ENCODE assay signal across 12 mouse cellular contexts in genomic region chr7:80903625-80904422, GRCm38 (mm10). TPM values are rescaled to one million over a fixed set of nuclear protein-coding genes. Genes with fewer than 3 reads are reported as not detected.
DNase-seq lines count a peak whose midpoint lies in the region; ATAC-seq and TF ChIP-seq lines count a peak whose summit lies in the region.
"Had no signal": no experiment of that assay in that cellular context is flagged by ENCODE, and none has a peak within 500 bp of the region (broad histone marks: within the 10 kb centered on the region; RNA-seq: fewer than 3 reads in every experiment).

No protein-coding gene starts in this region.

- peaks cover 26% of the 10 kb centered on the region for H3K36me3 ChIP-seq in heart, embryonic 10.5 days
- H3K36me3 ChIP-seq in heart, adult 2 months (ENCODE audit: control insufficient read depth, insufficient read depth, low read length) = no peaks in the 10 kb centered on the region
- peaks cover 2% of the 10 kb centered on the region; the same call in 1 of the 2 replicates for H3K36me3 ChIP-seq in lung, embryonic 16.5 days (ENCODE audit: control insufficient read depth, insufficient read depth, low read length)
- peaks cover 27% of the 10 kb centered on the region for H3K36me3 ChIP-seq in forebrain, embryonic 13.5 days (ENCODE audit: poor library complexity, severe bottlenecking)
- no peaks in the 10 kb centered on the region for H3K36me3 ChIP-seq in liver, postnatal 0 days (replicated peaks; ENCODE audit: insufficient read depth, low read length)

- TF ChIP-seq EP300 in heart, adult 2 months (IDR thresholded peaks at IDR 0.05; ENCODE audit: insufficient read depth, low read depth, low read length) = no peak
- TF ChIP-seq EP300 in liver, postnatal 0 days (IDR thresholded peaks at IDR 0.05; ENCODE audit: low read depth) = no peak

- H3K9ac ChIP-seq in heart, adult 2 months (ENCODE audit: low read depth, low read length) = no peak overlapping the region
- no peak overlapping the region; the same call in 1 of the 2 replicates for H3K9ac ChIP-seq in lung, embryonic 16.5 days (ENCODE audit: low read length)
- H3K9ac ChIP-seq in forebrain, embryonic 13.5 days = 0 out of 2 replicates have a peak overlapping the region, but pooled peaks have one; percentile 69
- H3K9ac ChIP-seq in liver, postnatal 0 days (replicated peaks) = no peak overlapping the region

- no peaks in the 10 kb centered on the region for H3K79me2 ChIP-seq in heart, adult 2 months (replicated peaks; ENCODE audit: control insufficient read depth, insufficient read depth, low read length)

- H3K27me3 ChIP-seq in heart, embryonic 10.5 days (ENCODE audit: insufficient read depth, poor library complexity, severe bottlenecking) = peaks cover 5% of the 10 kb centered on the region; the same call in 1 of the 2 replicates
- no peaks in the 10 kb centered on the region for H3K27me3 ChIP-seq in heart, adult 2 months (ENCODE audit: control insufficient read depth, insufficient read depth, low read length)
- H3K27me3 ChIP-seq in lung, embryonic 16.5 days (ENCODE audit: control insufficient read depth, insufficient read depth, low read depth, low read length) = no peaks in the 10 kb centered on the region
- H3K27me3 ChIP-seq in forebrain, embryonic 13.5 days = no peaks in the 10 kb centered on the region
- no peaks in the 10 kb centered on the region for H3K27me3 ChIP-seq in liver, postnatal 0 days (ENCODE audit: insufficient read depth, low read length)
- H3K27me3 ChIP-seq: stomach, embryonic 15.5 days had no signal

- H3K4me3 ChIP-seq in heart, embryonic 10.5 days = peak overlapping the region; percentile 59; the same call in 1 of the 2 replicates
- H3K4me3 ChIP-seq in heart, adult 2 months = no peak overlapping the region
- H3K4me3 ChIP-seq in lung, embryonic 16.5 days (ENCODE audit: low read length) = peak overlapping the region; percentile 51
- no peak overlapping the region for H3K4me3 ChIP-seq in forebrain, embryonic 13.5 days
- no peak overlapping the region for H3K4me3 ChIP-seq in liver, postnatal 0 days (ENCODE audit: low read depth, low read length)

- TF ChIP-seq POLR2A in heart, adult 2 months (IDR thresholded peaks at IDR 0.05; ENCODE audit: insufficient read depth, low read depth, low read length) = no peak

- no peak for DNase-seq in heart, embryonic 10.5 days (ENCODE audit: low spot score)
- no peak for DNase-seq in heart, adult 2 months
- DNase-seq in lung, postnatal 36 days = no peak
- DNase-seq in liver, postnatal 0 days = no peak
- DNase-seq in left cerebral cortex, adult 9 months (ENCODE audit: low spot score in 2 of 2) = no peak
- no peak for DNase-seq in cerebellum, postnatal 25 days
- DNase-seq: kidney, adult 11 months; right cerebral cortex, adult 18-20 months had no signal

- H3K4me1 ChIP-seq in heart, embryonic 10.5 days = peaks cover 34% of the 10 kb centered on the region
- peaks cover 2% of the 10 kb centered on the region for H3K4me1 ChIP-seq in heart, adult 2 months (ENCODE audit: control insufficient read depth, insufficient read depth, low read length)
- H3K4me1 ChIP-seq in lung, embryonic 16.5 days (replicated peaks; ENCODE audit: control insufficient read depth, insufficient read depth, low read length) = peaks cover 18% of the 10 kb centered on the region
- peaks cover 39% of the 10 kb centered on the region for H3K4me1 ChIP-seq in forebrain, embryonic 13.5 days
- H3K4me1 ChIP-seq in liver, postnatal 0 days (ENCODE audit: insufficient read depth) = peaks cover 18% of the 10 kb centered on the region

- no peak for ATAC-seq in lung, embryonic 16.5 days (ENCODE audit: low read depth)
- no peak for ATAC-seq in forebrain, embryonic 13.5 days
- no peak for ATAC-seq in liver, postnatal 0 days

- H3K27ac ChIP-seq in heart, embryonic 10.5 days = no peak overlapping the region
- no peak overlapping the region for H3K27ac ChIP-seq in heart, adult 2 months
- no peak overlapping the region for H3K27ac ChIP-seq in lung, embryonic 16.5 days (ENCODE audit: low read length)
- no peak overlapping the region for H3K27ac ChIP-seq in forebrain, embryonic 13.5 days
- H3K27ac ChIP-seq in liver, postnatal 0 days (ENCODE audit: low read depth) = no peak overlapping the region
- H3K27ac ChIP-seq: stomach, embryonic 15.5 days had no signal

- no peaks in the 10 kb centered on the region for H3K9me3 ChIP-seq in heart, embryonic 10.5 days
- no peaks in the 10 kb centered on the region for H3K9me3 ChIP-seq in lung, embryonic 16.5 days (ENCODE audit: control insufficient read depth, low read length)
- H3K9me3 ChIP-seq in forebrain, embryonic 13.5 days (replicated peaks) = no peaks in the 10 kb centered on the region
- H3K9me3 ChIP-seq in liver, postnatal 0 days (ENCODE audit: low read length) = no peaks in the 10 kb centered on the region
- H3K9me3 ChIP-seq: stomach, embryonic 15.5 days had no signal

- H3K4me2 ChIP-seq in lung, embryonic 16.5 days (ENCODE audit: low read depth, low read length) = peak overlapping the region; percentile 78
- H3K4me2 ChIP-seq in forebrain, embryonic 13.5 days = peak overlapping the region; percentile 93; the same call in 1 of the 2 replicates
- peak overlapping the region; percentile 86; the same call in 1 of the 2 replicates for H3K4me2 ChIP-seq in liver, postnatal 0 days (ENCODE audit: low read depth, low read length)

- TF ChIP-seq CTCF in heart, adult 2 months (IDR thresholded peaks at IDR 0.05) = no peak
- no peak for TF ChIP-seq CTCF in liver, postnatal 0 days (IDR thresholded peaks at IDR 0.05; ENCODE audit: low read depth)

- intact Hi-C loops in heart, adult 2 months (cut with DNase I) = loop anchor here (5.0 kb wide), 1 partner anchor 88 kb away; the partner anchor contains the start of gene Zfp592

- 84% methylated on average over 11 of the region's 11 CpGs for WGBS in heart, embryonic 10.5 days
- WGBS in heart, adult 2 months = 89% methylated on average over 11 of the region's 11 CpGs
- WGBS in lung, embryonic 16.5 days = 82% methylated on average over 11 of the region's 11 CpGs
- 86% methylated on average over 11 of the region's 11 CpGs for WGBS in forebrain, embryonic 13.5 days
- WGBS in liver, postnatal 0 days (ENCODE audit: insufficient replicate concordance) = 83% methylated on average over 11 of the region's 11 CpGs

RNA-seq across cellular contexts. Expression of gene Nmb, which starts 1.1 kb away (rescaled TPM):
- polyA plus RNA-seq in heart, embryonic 10.5 days (2016; fragmentation: Nextera tagmentation; extraction: Ambion mirVana) = 4.9 and 6.5 TPM in 2 replicates
- 1 to 10 TPM; 7.5 to 9.8 TPM for total RNA-seq in heart, adult 2 months (2021)
- 4.2 and 4.9 TPM in 2 replicates for polyA plus RNA-seq in heart, adult 2 months (2012; rRNA removed)
- 9.7 and 9.9 TPM in 2 replicates for polyA plus RNA-seq in lung, embryonic 16.5 days (2015; fragmentation: Nextera tagmentation; extraction: Ambion mirVana)
- 6.6 and 7.6 TPM in 2 replicates for polyA plus RNA-seq in forebrain, embryonic 13.5 days (2015; fragmentation: Nextera tagmentation; extraction: Ambion mirVana)
- polyA plus RNA-seq in liver, postnatal 0 days (2015; fragmentation: Nextera tagmentation; extraction: Ambion mirVana) = 1.4 and 1.7 TPM in 2 replicates
- total RNA-seq: megakaryocyte-erythroid progenitor cell, adult 5-6 weeks had no signal

RNA-seq across cellular contexts. Expression of gene Wdr73, which starts 2.8 kb away (rescaled TPM):
- 27.1 and 39.6 TPM in 2 replicates for polyA plus RNA-seq in heart, embryonic 10.5 days (2016; fragmentation: Nextera tagmentation; extraction: Ambion mirVana)
- 1 to 10 TPM; 4.3 to 7.2 TPM for total RNA-seq in heart, adult 2 months (2021)
- polyA plus RNA-seq in heart, adult 2 months (2012; rRNA removed) = 7.7 and 10.7 TPM in 2 replicates
- 32.2 and 35.5 TPM in 2 replicates for polyA plus RNA-seq in lung, embryonic 16.5 days (2015; fragmentation: Nextera tagmentation; extraction: Ambion mirVana)
- polyA plus RNA-seq in forebrain, embryonic 13.5 days (2015; fragmentation: Nextera tagmentation; extraction: Ambion mirVana) = 46.0 and 48.0 TPM in 2 replicates
- polyA plus RNA-seq in liver, postnatal 0 days (2015; fragmentation: Nextera tagmentation; extraction: Ambion mirVana) = 10.1 and 13.6 TPM in 2 replicates

RNA-seq across cellular contexts. Expression of gene Zscan2, which starts 43.1 kb away (rescaled TPM):
- polyA plus RNA-seq in heart, embryonic 10.5 days (2016; fragmentation: Nextera tagmentation; extraction: Ambion mirVana) = 2.3 and 2.5 TPM in 2 replicates
- total RNA-seq in heart, adult 2 months (2021) = 1 to 10 TPM; 5.7 to 6.3 TPM
- polyA plus RNA-seq in heart, adult 2 months (2012; rRNA removed) = 3.0 and 4.0 TPM in 2 replicates
- polyA plus RNA-seq in lung, embryonic 16.5 days (2015; fragmentation: Nextera tagmentation; extraction: Ambion mirVana) = 1.9 and 2.3 TPM in 2 replicates
- 5.1 and 5.2 TPM in 2 replicates for polyA plus RNA-seq in forebrain, embryonic 13.5 days (2015; fragmentation: Nextera tagmentation; extraction: Ambion mirVana)
- polyA plus RNA-seq in liver, postnatal 0 days (2015; fragmentation: Nextera tagmentation; extraction: Ambion mirVana) = 0.43 and 0.47 TPM in 2 replicates

RNA-seq across cellular contexts. Expression of gene Sec11a, which starts 43.8 kb away (rescaled TPM):
- polyA plus RNA-seq in heart, embryonic 10.5 days (2016; fragmentation: Nextera tagmentation; extraction: Ambion mirVana) = 167 and 206 TPM in 2 replicates
- 10 to 100 TPM; 41.6 to 43.4 TPM for total RNA-seq in heart, adult 2 months (2021)
- 37.3 and 64.8 TPM in 2 replicates for polyA plus RNA-seq in heart, adult 2 months (2012; rRNA removed)
- 195 and 215 TPM in 2 replicates for polyA plus RNA-seq in lung, embryonic 16.5 days (2015; fragmentation: Nextera tagmentation; extraction: Ambion mirVana)
- polyA plus RNA-seq in forebrain, embryonic 13.5 days (2015; fragmentation: Nextera tagmentation; extraction: Ambion mirVana) = 165 and 169 TPM in 2 replicates
- polyA plus RNA-seq in liver, postnatal 0 days (2015; fragmentation: Nextera tagmentation; extraction: Ambion mirVana) = 82.0 and 89.4 TPM in 2 replicates

Comparison
In these comparisons a context has a peak if more than half of its experiments do, and no peak if none do; other contexts are left out.
1. H3K4me3 ChIP-seq: peak in heart, embryonic 10.5 days (single experiment) and lung, embryonic 16.5 days (single experiment); none in heart, adult 2 months (single experiment), forebrain, embryonic 13.5 days (single experiment) and liver, postnatal 0 days (single experiment).
2. Peak in every context shown above with its lines, with median percentiles within 50 percentile points of each other: H3K4me2 ChIP-seq.